Mouse (Mus musculus) liver, adult 2 months (tissue): ENCODE data around the gene Mlst8.

ENCODE experiments used
- CTCF ChIP-seq: fragments of 200-500 bp; IDR thresholded peaks from 2 replicates; pipeline ENCODE4 v1.5.1; 2011; ENCODE audit warnings: low read depth, low read length, control low read depth
- POLR2A ChIP-seq: fragments of 200-500 bp; IDR thresholded peaks from 2 replicates; pipeline ENCODE4 v1.6.1; 2011; ENCODE audit warnings: low read length, control low read depth; ENCODE audit not compliant: insufficient read depth; ENCODE audit errors: extremely low read depth

- no peak for TF ChIP-seq CTCF
- no peak for TF ChIP-seq POLR2A
Observed at GRCm38 (mm10) chr17:24442632-24443155, 36.2 kb downstream of the Mlst8 start, which contains the start of gene Dnase1l2.
